Mouse (Mus musculus) embryonic facial prominence, embryonic 14.5 days (tissue): Measurements from ENCODE around the gene 1700102P08Rik. TPM values are rescaled to one million over a fixed set of nuclear protein-coding genes. Genes with fewer than 3 reads are reported as not detected.

ENCODE experiments used
- ATAC-seq: fragments of 200-750 bp; cut with Nextera tagmentation; 2 replicates; pipeline ENCODE4 v1.8.0; 2017; ENCODE audit warnings: low read depth, moderate number of reproducible peaks, moderate TSS enrichment
- DNase-seq: peaks from one replicate; pipeline ENCODE4 v3.0.0-alpha.2; 2015; ENCODE audit warnings: low spot score
- H3K27ac ChIP-seq: fragments of 300-500 bp; sonication (generic); replicated peaks from 2 replicates; pipeline ENCODE4 v1.5.1; 2014; ENCODE audit warnings: low read depth, mild to moderate bottlenecking, low read length, moderate library complexity
- H3K27me3 ChIP-seq: fragments of 300-500 bp; sonication (generic); replicated peaks from 2 replicates; pipeline ENCODE4 v1.6.1; 2014; ENCODE audit warnings: low read length; ENCODE audit not compliant: control insufficient read depth, insufficient read depth
- H3K36me3 ChIP-seq: fragments of 300-500 bp; sonication (generic); 2 replicates; pipeline ENCODE4 v1.6.1; 2014; ENCODE audit warnings: low read length, mixed read lengths; ENCODE audit not compliant: control insufficient read depth, insufficient read depth
- H3K4me1 ChIP-seq: fragments of 300-500 bp; sonication (generic); 2 replicates; pipeline ENCODE4 v1.6.1; 2014; ENCODE audit warnings: antibody characterized with exemption, low read length; ENCODE audit not compliant: control insufficient read depth, insufficient read depth
- H3K4me2 ChIP-seq: fragments of 300-500 bp; sonication (generic); 2 replicates; pipeline ENCODE4 v1.6.1; 2014; ENCODE audit warnings: low read depth, mild to moderate bottlenecking, low read length, moderate library complexity, mixed read lengths
- H3K4me3 ChIP-seq: fragments of 300-500 bp; sonication (generic); 2 replicates; pipeline ENCODE4 v1.5.1; 2014; ENCODE audit warnings: low read depth, mild to moderate bottlenecking, low read length
- H3K9ac ChIP-seq: fragments of 300-500 bp; sonication (generic); 2 replicates; pipeline ENCODE4 v1.6.1; 2014; ENCODE audit warnings: low read depth, mild to moderate bottlenecking, low read length, moderate library complexity, mixed read lengths
- H3K9me3 ChIP-seq: fragments of 300-500 bp; sonication (generic); 2 replicates; pipeline ENCODE4 v1.6.1; 2016; ENCODE audit warnings: low read length; ENCODE audit not compliant: control insufficient read depth
- WGBS: fragments of 180-500 bp; shearing (Covaris S2); extraction: QIAGEN DNeasy Blood & Tissue Kit; methylation state at CpG from one replicate; pipeline ENCODE4 v1.1.7; 2014; 5-methylcytosine and 5-hydroxymethylcytosine counted together
- polyA plus RNA-seq: library from polyadenylated mRNA; unstranded; fragments of >200 nt; fragmentation: Nextera tagmentation; extraction: Ambion mirVana; gene quantifications from 2 replicates; pipeline ENCODE4 v1.2.1, GENCODE M21; 2014

1700102P08Rik gene
- 0.18 and 0.58 TPM in 2 replicates for polyA plus RNA-seq

DNA sequence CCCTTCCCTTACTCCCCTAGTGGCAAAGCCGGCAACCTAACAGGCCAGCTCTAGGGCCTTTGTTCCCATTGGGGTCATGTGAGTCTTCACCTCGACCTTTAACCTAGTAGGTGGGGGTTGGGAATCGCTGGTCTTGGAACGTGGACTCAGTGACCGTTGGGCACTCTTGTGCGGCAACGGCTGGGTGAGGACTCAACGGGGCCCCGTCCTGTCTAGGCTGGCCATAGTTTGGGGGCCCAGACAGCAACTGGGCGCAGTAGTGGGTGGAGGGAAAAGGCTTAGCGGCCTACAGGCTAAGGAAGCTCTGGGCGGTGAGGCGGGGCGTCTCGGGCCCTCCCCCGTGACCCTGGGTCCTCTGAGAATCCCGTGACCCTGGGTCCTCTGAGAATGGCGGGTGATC lies at the start of gene 1700102P08Rik:
Gene 1700102P08Rik (plus strand): TSS at position 130 of the 400 bp plus-strand sequence.
- no peak within 1 kb of the TSS for H3K4me3 ChIP-seq
- H3K4me1 ChIP-seq: no peaks in the 10 kb centered on the region
- WGBS: 64% methylated on average over 18 of the region's 18 CpGs
- H3K9me3 ChIP-seq: no peaks in the 10 kb centered on the region
- no peak for ATAC-seq
- H3K36me3 ChIP-seq: peaks cover 63% of the 10 kb centered on the region
- no peak within 1 kb of the TSS for H3K4me2 ChIP-seq
- H3K27ac ChIP-seq: no peak within 1 kb of the TSS
- no peaks in the 10 kb centered on the region for H3K27me3 ChIP-seq
- H3K9ac ChIP-seq: no peak within 1 kb of the TSS
- DNase-seq: no peak

DNA sequence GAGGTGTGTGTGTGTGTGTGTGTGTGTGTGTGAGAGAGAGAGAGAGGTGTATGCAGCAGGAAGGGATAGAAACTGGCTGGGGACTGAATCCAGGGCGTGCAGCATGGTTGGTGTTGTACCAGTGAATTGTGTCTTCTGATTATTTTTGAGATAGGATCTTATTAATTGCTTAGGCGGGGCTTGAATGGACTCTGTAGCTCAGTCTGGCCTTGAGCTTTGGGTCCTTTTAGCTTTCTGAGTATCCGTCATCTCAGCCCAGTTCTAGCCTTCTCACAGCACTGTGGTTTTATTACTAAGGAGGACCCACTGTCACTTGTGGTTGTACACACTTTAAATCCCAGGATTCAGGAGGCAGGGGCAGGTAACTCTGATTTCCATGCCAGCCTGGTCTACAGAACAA lies 49.3 kb upstream of the 1700102P08Rik start:
- ATAC-seq: no peak
- DNase-seq: no peak
- Histone ChIP-seq H3K27ac (no peak overlapping the region), H3K4me1 (peaks cover 11% of the 10 kb centered on the region), H3K9ac (no peak overlapping the region), H3K4me3 (no peak overlapping the region), H3K9me3 (no peaks in the 10 kb centered on the region), H3K27me3 (no peaks in the 10 kb centered on the region), H3K4me2 (no peak overlapping the region), H3K36me3 (0 out of 2 replicates have a peak, but pooled peaks cover under 1% of the 10 kb centered on the region)
- 75% methylated on average over 3 of the region's 3 CpGs for WGBS

DNA sequence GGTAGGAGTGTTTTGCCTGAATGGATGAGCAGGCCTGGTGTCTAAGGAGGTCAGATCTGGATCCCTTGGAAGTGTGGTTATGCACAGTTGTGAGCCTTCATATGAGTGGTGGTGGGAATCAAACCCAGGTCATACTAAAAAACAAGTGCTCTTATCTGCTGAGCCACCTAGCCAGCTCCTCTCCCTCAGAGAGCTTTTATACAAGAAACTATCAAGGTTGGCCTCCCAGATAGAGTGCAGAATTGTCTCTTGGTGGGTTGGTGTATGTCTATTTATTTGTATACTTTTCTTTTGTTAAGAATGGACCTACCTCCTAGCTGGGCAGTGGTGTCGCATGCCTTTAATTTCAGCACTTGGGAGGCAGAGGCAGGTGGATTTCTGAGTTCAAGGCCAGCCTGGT lies 48.8 kb upstream of the 1700102P08Rik start:
- no peak overlapping the region for H3K4me3 ChIP-seq
- H3K9me3 ChIP-seq: no peaks in the 10 kb centered on the region
- 100% methylated on average over 1 of the region's 1 CpGs for WGBS
- DNase-seq (no peak), ATAC-seq (no peak)
- H3K4me2 ChIP-seq: no peak overlapping the region
- no peaks in the 10 kb centered on the region for H3K36me3 ChIP-seq
- H3K9ac ChIP-seq: no peak overlapping the region
- no peaks in the 10 kb centered on the region for H3K27me3 ChIP-seq
- peaks cover 16% of the 10 kb centered on the region for H3K4me1 ChIP-seq
- H3K27ac ChIP-seq: no peak overlapping the region

DNA sequence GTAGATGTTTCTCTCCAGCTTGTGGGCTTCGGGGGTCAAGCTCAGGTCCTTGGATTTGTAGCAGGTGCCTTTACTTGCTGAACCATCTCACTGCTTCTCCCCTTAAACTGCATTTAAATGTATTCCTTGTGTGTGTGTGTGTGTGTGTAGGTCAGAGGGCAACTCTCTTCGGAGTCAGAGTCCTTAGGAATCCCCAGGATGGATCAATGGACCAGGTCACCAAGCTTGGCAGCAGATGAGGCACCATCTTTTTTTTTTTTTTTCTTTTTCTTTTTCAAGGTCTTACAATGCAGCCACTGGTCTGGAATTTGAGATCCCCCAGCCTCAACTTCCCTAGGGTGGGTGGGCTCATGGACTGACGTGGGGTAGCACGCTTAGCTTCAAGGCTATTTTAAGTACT lies 48.1 kb upstream of the 1700102P08Rik start:
- no peaks in the 10 kb centered on the region for H3K9me3 ChIP-seq
- no peak overlapping the region for H3K4me3 ChIP-seq
- no peak overlapping the region for H3K27ac ChIP-seq
- H3K4me1 ChIP-seq: peaks cover 19% of the 10 kb centered on the region
- DNase-seq (no peak), ATAC-seq (no peak)
- 83% methylated on average over 4 of the region's 4 CpGs for WGBS
- H3K27me3 ChIP-seq: no peaks in the 10 kb centered on the region
- no peak overlapping the region for H3K9ac ChIP-seq
- no peak overlapping the region for H3K4me2 ChIP-seq
- no peaks in the 10 kb centered on the region for H3K36me3 ChIP-seq

DNA sequence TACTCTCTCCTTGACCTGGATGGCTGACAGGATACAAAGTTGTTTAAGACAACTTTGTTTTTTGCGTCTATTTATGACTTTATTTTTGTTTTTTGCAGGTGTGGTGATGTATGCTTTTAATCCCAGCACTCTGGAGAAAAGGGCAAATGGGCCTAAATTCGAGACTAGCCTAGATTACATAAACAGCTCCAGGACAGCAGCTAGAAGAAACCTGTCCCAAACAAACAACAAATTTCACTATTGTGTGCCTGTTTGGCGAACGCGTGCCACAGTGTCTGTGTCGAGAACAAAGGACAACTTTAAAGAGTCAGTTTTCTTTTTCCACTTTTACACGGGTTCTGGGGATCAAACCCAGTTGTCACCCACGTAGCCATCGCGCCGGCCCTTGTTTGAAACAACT lies 45.6 kb upstream of the 1700102P08Rik start:
- Histone ChIP-seq H3K9ac (peak overlapping the region; percentile 80), H3K4me1 (peaks cover 8% of the 10 kb centered on the region; the same call in 1 of the 2 replicates), H3K27ac (peak overlapping the region; percentile 92), H3K9me3 (no peaks in the 10 kb centered on the region), H3K27me3 (no peaks in the 10 kb centered on the region), H3K4me3 (peak overlapping the region; percentile 92), H3K36me3 (peaks cover 24% of the 10 kb centered on the region), H3K4me2 (peak overlapping the region; percentile 84)
- no peak for ATAC-seq
- WGBS: 5% methylated on average over 11 of the region's 11 CpGs
- no peak for DNase-seq

DNA sequence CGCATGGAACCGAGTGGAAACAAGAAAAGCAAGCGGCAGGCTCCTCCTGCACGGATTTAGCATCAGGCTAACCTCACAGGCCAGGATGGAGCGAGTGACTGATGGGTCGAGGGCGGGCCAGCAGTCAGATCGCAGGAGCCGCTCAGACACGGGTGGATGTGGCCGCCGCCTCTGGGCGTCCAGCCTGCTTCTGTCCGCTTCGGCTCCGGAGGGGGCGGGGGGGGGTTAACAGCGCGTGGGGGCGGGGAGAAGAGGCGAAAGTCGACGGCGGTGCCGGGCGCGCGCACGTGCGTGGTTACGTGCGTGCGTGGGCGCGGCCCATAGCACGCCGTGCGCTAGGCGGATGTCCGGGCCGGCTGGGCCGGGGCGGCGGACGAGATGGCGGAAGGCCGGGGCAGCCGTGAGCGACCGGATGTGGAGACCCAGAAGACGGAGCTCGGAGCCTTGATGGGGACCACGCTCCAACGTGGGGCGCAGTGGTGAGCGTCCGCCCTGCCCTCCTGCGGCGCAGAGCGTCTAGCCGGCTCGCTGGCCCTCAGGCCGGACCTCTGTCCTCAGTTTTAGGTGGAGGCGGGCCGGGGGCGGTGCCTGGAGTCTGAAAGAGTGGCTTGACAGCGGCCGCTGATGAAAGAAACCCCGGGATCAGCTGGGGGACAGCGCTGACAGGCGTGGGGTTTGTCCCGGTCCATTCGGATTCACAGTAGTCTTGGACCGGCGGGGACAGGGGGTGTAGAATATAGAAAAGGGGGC lies 44.9 kb upstream of the 1700102P08Rik start, which contains the start of gene Usp4:
Gene Usp4 (plus strand): TSS at position 314 of the 750 bp plus-strand sequence.
- no peaks in the 10 kb centered on the region for H3K27me3 ChIP-seq
- peak within 1 kb of the TSS; percentile 80 for H3K9ac ChIP-seq
- H3K36me3 ChIP-seq: peaks cover 31% of the 10 kb centered on the region
- peak; percentile 97 for ATAC-seq
- peak; percentile 96 for DNase-seq
- 1% methylated on average over 28 of the region's 75 CpGs for WGBS
- peak within 1 kb of the TSS; percentile 92 for H3K27ac ChIP-seq
- no peaks in the 10 kb centered on the region for H3K9me3 ChIP-seq
- peak within 1 kb of the TSS; percentile 92 for H3K4me3 ChIP-seq
- peaks cover 8% of the 10 kb centered on the region; the same call in 1 of the 2 replicates for H3K4me1 ChIP-seq
- H3K4me2 ChIP-seq: peak within 1 kb of the TSS; percentile 84

DNA sequence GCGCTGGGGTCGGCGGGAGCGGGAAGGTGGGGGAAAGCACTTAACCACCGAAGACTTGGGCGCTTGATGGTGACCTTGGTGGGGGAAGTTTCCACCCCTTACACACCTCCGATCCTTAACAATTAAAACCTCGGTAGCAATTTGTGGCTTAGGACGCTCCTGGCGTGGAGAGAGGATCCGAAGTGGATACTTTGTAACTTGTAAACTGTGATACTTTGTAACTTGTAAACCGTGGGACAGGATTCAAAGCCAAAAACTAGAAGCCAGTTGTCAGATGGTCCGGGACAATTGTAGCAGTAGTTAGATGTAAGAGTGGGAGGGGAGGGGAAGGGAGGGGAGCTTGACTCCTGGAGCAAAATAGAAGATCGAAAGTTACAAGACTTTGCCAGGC lies 44.3 kb upstream of the 1700102P08Rik start:
- no peaks in the 10 kb centered on the region for H3K9me3 ChIP-seq
- ATAC-seq: no peak
- H3K4me1 ChIP-seq: peaks cover 8% of the 10 kb centered on the region; the same call in 1 of the 2 replicates
- peak overlapping the region; percentile 84 for H3K4me2 ChIP-seq
- no peak for DNase-seq
- WGBS: 8% methylated on average over 14 of the region's 14 CpGs
- H3K27ac ChIP-seq: peak overlapping the region; percentile 92
- H3K27me3 ChIP-seq: no peaks in the 10 kb centered on the region
- H3K9ac ChIP-seq: peak overlapping the region; percentile 80
- peak overlapping the region; percentile 92 for H3K4me3 ChIP-seq
- peaks cover 36% of the 10 kb centered on the region for H3K36me3 ChIP-seq

DNA sequence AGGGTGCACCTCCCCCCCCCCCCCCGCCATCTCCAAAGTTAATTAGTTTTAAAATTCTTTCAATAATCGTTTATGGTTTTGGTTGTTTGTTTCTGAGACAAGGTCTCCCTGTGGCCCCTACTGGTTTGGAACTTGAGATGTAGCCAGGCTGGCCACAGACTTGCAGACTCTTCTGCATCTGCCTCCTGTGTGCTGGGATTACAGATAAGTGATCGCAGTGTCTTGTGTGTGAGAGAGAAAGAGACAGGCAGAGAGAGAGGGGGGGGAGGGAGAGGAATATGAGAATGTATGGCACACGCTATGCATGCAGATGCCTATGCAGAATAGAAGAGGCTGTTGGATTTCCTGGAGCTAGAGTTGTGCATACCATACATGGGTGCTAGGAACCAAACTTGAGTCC lies 42.9 kb upstream of the 1700102P08Rik start:
- Histone ChIP-seq H3K4me3 (no peak overlapping the region), H3K36me3 (peaks cover 49% of the 10 kb centered on the region), H3K9ac (no peak overlapping the region), H3K4me2 (no peak overlapping the region), H3K27ac (no peak overlapping the region), H3K9me3 (no peaks in the 10 kb centered on the region), H3K27me3 (no peaks in the 10 kb centered on the region), H3K4me1 (peaks cover 8% of the 10 kb centered on the region; the same call in 1 of the 2 replicates)
- DNase-seq (no peak), ATAC-seq (no peak)
- WGBS: 81% methylated on average over 4 of the region's 4 CpGs

DNA sequence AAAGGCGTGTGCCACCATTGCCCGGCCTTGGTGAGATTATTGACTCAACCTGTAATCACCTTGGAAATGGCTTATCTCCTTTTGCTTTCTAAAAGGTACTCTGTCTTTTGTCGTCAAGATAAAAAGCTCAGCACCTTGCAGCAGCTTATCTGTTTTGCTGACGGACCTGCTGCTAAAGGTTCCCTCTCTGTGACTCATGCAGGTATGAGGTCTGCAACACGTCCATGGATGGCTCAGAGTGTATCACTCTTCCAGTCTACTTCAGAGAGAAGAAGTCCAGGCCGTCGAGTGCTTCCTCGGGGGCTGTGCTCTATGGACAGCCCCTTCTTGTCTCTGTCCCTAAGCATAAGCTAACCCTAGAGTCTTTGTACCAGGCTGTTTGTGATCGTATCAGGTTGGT lies 14.4 kb upstream of the 1700102P08Rik start:
- Histone ChIP-seq H3K27me3 (no peaks in the 10 kb centered on the region), H3K36me3 (peaks cover 96% of the 10 kb centered on the region), H3K27ac (no peak overlapping the region), H3K9ac (no peak overlapping the region), H3K4me3 (no peak overlapping the region), H3K4me2 (no peak overlapping the region), H3K9me3 (no peaks in the 10 kb centered on the region), H3K4me1 (no peaks in the 10 kb centered on the region)
- no peak for ATAC-seq
- DNase-seq: no peak
- WGBS: 93% methylated on average over 9 of the region's 9 CpGs
